Mouse (Mus musculus) CD4-positive helper T cell, adult 2 months (primary cell): ENCODE measurements around the gene Foxp3.

Source experiments
- DNase-seq: peaks from one replicate; pipeline ENCODE4 v3.0.0-alpha.2; 2012; ENCODE audit warnings: low read depth, missing footprints, low spot score

Gene Foxp3

GRCm38 (mm10) chrX:7573176-7574086, at the start of gene Foxp3:
Gene Foxp3 (plus strand): TSS chrX:7573644.
- DNase-seq: no peak

DNA sequence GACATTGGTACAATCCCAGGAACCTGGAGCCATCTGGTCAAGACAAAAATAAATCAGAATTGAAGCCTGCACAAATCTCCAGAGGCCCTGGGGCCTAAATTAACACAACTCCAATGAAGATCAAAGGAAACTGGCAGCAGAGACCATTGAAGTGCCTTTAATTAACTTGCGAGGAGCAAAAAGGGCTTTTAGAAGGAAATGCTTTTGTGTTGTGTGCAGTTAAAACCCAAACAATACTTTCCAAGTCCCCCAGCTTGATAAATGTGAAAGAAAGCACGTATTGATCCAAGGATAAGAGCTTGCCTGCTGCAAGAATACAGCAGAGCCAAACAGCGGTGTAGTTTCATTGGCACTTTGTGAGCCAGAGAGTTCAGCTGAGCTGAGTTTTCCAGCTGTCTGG, 48.5 kb upstream of the Foxp3 start:
- no peak for DNase-seq

DNA sequence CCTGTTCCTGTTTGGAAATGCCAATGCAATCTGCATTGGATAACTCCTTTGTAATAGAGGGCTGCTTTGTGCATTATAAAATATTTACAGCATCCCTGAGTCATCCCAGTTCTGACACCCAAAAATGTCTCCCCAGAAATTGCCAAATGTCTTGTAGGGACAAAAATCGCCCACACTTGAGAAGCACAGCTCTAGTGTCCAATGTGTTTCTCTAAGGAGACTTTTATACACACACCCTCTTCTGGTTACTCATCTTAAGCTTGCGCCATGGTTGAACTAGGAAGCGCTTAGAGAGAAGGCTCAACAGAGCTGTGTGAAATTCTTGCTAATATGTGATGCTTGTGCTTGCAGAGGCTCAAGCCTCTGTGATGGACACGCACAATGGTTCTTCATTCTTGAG, 20.0 kb upstream of the Foxp3 start:
- DNase-seq: no peak

DNA sequence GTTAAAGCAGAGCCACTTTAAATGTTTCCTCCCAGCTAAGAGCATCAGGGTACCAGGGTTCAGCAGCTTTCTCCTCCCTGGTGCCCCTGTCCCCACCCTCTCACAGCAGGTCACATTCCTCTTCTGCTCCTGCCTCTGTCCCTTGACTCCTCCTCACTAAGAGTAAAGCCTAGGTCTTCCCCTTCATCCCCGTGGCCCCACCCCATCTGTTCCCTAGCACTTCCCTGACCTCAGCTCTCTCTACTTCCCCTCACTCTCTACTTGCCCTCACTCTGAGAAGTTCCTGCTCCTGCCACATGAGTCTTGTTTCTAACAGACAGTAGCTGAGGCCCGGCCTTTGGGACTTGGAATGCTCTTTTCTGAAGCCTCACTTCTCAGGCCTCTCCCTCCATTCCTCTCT, 10.4 kb upstream of the Foxp3 start:
- no peak for DNase-seq

- DNase-seq: peak; percentile 63
Measured at GRCm38 (mm10) chrX:7566352-7566751, 7.1 kb upstream of the Foxp3 start.

DNA sequence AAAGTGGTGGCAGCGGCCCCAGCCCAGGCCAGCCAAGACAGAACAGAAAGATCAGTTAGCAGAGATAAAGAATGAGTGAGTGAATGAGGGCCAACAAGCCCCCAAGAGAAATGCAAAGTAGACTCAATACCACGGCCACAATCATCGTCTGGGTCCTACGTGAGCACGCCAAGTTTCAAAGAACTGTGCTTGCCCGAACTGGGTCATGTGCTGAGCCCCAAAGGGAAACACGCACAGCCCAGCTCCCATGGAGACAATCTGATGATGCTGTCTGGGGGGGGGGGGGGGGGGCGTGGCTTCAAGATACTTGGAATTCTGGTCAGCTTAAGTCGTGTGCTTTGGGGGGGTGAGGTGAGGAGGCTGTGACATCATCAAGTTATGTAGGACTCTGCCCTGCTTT, 6.0 kb upstream of the Foxp3 start:
- DNase-seq: peak; percentile 59

DNA sequence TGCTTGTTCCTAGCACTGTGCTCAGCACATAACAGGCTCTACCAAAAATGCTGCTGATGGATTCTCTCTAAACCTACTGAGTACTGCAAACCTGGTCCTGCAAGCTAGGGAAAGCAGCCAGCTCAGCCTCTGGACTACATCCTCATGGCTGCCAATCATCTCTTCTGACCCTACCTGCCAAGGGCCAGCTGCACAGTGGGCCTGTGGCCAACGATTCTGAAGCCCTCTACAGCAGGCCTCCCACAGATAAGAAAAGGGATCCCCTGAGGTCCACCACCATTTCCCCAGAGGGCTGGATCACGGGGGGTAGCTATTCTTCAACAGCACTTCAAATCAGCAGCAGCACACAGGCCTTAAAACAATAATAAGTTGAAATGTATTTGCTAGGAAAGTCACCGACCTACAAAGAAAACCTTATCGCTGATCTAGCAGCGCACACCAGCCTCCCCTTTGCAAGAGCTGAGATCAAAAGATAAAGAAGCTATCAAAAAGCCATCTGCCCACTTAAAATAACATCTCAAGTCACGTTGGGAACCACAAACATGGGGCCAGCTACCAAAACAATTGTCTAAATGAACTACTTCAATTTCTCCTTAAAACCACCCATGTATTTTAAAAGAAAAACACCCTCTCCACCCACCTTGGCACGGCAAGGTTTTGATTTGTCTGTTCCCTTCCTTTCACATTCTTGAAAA, 2.8 kb upstream of the Foxp3 start:
- peak; percentile 79 for DNase-seq

DNA sequence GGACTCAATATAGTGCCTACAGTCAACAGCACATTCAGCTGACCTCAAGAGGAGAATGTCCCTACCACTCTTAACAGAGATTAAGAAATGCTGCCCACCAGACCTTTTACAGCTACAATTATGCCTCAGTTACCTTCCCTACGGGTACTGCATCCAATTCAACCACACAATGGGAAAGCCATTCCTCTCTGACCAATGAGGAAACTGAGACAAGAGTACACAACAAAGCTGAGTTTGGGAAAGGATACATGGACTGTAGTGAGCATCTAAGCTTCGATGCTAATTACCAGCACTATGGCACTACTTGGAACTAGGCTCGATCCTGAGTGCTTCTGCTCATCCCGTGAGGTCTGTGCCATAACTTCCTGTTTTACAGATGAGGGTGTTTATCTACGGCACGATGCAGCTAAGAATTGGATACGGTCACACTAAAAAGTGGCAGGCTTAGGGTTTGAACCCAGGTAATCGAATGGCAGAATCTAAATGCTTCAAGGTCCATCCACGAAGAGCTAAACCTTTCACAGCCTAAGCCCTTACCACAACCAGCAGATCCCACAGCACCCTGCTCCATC, 1.8 kb upstream of the Foxp3 start:
- DNase-seq: peak; percentile 16

DNA sequence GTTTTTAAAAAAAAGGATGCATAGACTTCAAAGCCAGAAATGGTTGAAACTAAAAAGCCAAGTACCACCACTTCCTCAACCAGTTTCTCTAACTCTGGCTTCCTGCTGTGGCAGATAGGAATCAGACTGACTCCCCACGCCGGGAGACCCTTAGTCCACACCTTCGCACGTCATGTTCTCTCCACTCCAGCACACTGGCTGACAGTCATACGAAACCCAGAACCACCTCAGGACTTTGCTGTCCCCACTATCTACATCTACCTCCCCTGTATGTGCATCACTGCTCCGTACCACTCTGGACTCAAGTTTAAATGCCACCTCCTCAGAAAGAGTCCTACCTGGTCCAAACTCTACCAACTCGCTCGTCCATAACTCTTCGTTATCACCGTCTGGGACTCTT, 978 bp upstream of the Foxp3 start:
- DNase-seq: peak; percentile 76

GRCm38 (mm10) chrX:7574087-7574884, 842 bp downstream of the Foxp3 start, which contains the start of gene Ppp1r3f:
Gene Ppp1r3f (minus strand): TSS chrX:7574283.
- DNase-seq: peak; percentile 98

GRCm38 (mm10) chrX:7574885-7575231, 1.4 kb downstream of the Foxp3 start:
- no peak for DNase-seq

DNA sequence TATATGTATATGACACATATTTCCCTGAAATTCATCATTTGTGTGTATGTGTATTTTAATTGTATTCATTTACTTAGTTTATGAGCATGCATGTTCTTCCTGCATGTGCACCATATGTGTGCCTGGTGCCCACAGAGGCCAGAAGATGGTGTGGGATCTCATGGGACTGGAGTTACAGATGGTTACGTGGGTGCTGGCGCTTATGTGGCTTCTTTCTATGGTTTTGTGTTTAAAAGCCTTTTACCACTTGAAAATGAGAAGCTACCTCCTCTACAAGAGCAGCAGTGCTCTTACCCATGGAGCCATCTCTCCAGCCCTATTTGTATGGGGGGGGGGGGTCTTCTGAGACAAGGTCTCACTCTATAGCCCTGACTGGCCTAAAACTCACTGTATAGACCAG, 7.7 kb downstream of the Foxp3 start:
- no peak for DNase-seq

GRCm38 (mm10) chrX:7583881-7584280, 10.4 kb downstream of the Foxp3 start:
- no peak for DNase-seq

DNA sequence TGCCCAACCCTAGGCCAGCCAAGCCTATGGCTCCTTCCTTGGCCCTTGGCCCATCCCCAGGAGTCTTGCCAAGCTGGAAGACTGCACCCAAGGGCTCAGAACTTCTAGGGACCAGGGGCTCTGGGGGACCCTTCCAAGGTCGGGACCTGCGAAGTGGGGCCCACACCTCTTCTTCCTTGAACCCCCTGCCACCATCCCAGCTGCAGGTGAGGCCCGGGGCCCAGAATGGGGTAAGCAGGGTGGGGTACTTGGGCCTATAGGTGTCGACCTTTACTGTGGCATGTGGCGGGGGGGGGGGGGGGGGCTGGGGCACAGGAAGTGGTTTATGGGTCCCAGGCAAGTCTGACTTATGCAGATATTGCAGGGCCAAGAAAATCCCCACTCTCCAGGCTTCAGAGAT, 12.9 kb downstream of the Foxp3 start:
- DNase-seq: peak; percentile 21

- no peak for DNase-seq
Measured at GRCm38 (mm10) chrX:7595371-7595770, 21.9 kb downstream of the Foxp3 start.

DNA sequence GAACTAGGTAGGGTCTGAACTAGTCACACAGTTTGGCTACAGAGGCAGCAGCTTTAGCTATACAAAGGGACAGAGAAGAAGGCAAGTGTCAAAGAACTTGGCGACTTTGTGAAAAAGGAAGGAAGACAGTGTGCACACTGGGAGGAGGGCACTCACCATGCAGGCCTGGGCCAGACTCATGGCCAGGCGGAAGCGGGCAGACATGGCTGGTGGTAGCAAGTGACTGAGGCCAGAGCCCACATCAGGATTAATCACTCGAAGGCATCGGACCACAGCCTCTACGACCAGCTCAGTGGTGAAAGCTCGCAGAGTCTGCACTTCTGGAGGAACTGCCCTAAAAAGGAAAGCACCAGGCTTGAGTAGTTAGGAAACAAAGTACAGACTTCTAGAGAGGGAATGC, 30.6 kb downstream of the Foxp3 start:
- no peak for DNase-seq

GRCm38 (mm10) chrX:7604879-7605574, 31.6 kb downstream of the Foxp3 start, which contains the start of gene Ccdc22:
Gene Ccdc22 (minus strand): TSS chrX:7605517.
- peak; percentile 84 for DNase-seq

DNA sequence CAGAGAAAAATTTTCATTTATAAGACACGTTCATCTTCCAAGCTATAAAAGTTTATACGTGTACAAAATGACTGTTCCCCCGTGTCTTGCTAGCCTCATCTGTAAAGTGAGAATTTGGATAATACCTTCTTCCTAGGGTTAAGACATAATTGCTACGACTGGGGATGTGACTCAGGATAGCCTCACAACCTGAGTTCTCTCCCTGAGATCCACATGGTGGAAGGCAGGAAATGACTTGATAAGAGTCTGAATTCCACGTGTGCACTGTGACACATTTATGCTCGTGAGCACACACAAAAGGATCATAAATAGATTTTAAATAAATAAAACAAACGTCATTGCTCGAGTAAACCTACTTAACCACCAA, 32.1 kb downstream of the Foxp3 start:
- peak; percentile 32 for DNase-seq

DNA sequence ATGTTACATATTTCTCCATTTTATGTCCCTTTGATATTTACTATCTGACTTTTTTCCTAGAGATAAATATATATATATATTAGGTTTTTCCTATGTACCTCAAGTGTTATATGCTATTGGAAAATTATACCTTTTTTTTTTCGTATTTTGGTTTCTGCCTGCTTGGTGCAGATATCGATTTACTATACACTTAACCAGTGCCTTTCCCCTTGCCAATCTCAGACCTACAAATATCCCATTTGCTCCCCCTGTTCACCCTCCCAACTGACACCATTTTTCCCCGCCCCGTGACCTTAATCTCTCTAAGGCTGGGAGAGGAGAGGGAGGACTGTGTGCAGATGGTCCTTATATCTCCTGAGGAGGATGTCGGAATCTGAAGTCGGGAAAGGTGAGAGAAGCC, 33.3 kb downstream of the Foxp3 start, which contains the start of gene Cacna1f:
TSS of gene Cacna1f (plus strand) at position 301 of the 400 bp plus-strand sequence.
- no peak for DNase-seq

DNA sequence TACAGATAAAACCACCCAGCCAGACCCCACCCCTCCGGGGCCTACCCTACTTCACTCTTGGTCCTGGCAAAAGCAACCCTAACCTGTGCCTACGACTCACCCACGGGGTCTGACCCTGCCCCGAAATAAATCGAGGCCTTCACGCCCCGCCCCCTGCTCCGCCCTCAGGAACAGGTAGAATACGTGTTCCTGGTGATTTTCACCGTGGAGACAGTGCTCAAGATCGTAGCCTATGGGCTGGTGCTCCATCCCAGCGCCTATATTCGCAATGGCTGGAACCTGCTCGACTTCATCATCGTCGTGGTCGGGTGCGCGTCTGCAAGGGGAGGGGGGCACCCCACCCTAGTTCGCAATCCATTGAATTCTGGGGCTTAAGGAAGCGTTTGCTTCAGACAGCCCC, 36.6 kb downstream of the Foxp3 start:
- no peak for DNase-seq
